Mouse (Mus musculus) liver, embryonic 14.5 days (tissue): ENCODE measurements at regions not wholly inside any gene's neighbourhood (a gene's known extent, or its start where the extent isn't known, plus 50 kb on each side); places are given as distances from the start of the nearest gene placed in this dataset.

ENCODE experiments used
- CTCF ChIP-seq: IDR thresholded peaks from 2 replicates; pipeline ENCODE4 v1.5.1; 2016; ENCODE audit warnings: antibody characterized with exemption, low read depth, control low read depth
- EP300 ChIP-seq: IDR thresholded peaks from 2 replicates; pipeline ENCODE4 v1.6.1; 2016; ENCODE audit warnings: antibody characterized with exemption, low read depth

DNA sequence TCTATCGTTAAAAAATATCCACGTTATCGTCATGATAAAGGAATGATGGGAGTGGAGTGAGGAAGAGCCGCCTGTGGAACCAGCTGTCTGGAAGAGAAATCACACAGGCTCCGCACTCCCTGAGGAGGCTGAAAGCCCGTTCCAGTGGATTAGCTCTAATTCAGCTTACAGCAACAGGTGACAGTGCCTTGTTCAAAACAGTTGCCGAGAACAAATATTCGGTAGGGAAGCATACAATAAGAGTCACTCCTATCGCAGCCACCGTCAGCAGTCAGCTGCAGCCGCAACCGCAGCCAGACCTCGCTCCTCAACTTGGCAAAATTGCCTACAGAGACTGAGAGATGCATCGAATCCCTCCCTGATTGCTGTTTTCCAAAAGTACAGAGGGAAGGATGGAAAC lies 1501.6 kb downstream of the Slc22a22 start:
- no peak for TF ChIP-seq CTCF
- no peak for TF ChIP-seq EP300
